Mouse (Mus musculus) olfactory bulb, adult 2 months (tissue): ENCODE data around the gene Cdk15.

Experiments
- CTCF ChIP-seq: fragments of 200-500 bp; IDR thresholded peaks from 2 replicates; pipeline ENCODE4 v1.5.1; 2012; ENCODE audit warnings: low read depth, mild to moderate bottlenecking, low read length, moderate library complexity; ENCODE audit not compliant: insufficient read depth
- POLR2A ChIP-seq: fragments of 200-500 bp; IDR thresholded peaks from 2 replicates; pipeline ENCODE4 v1.6.1; 2012; ENCODE audit warnings: mild to moderate bottlenecking, low read depth, low read length, moderate library complexity; ENCODE audit not compliant: insufficient read depth

GRCm38 (mm10) chr1:59285880-59286279 lies 29.2 kb downstream of the Cdk15 start:
- no peak for TF ChIP-seq CTCF
- no peak for TF ChIP-seq POLR2A
